Mouse (Mus musculus): ENCODE measurements around the gene Zbtb38.

GRCm38 (mm10) chr9:96716136-96716535 lies 36.5 kb downstream of the Zbtb38 start:
- TF ChIP-seq GATA1 (IDR thresholded peaks at IDR 0.05; ENCODE audit: low read length) = no peak
- no peak for TF ChIP-seq TAL1 (IDR thresholded peaks at IDR 0.05; ENCODE audit: low read length)
